Mouse (Mus musculus) T-helper 1 cell (primary cell): ENCODE results near the gene Gm49366.
"Not testable (repeated sequence)": the region's sequence is repeated elsewhere in the genome, so short reads cannot be mapped to it uniquely, and the experiment has no call there.

ENCODE experiments used
- in situ Hi-C: fragments of 300-600 bp; cut with MboI, MseI; formaldehyde crosslinking; loops from one replicate; pipeline ENCODE4 v1.15.1; 2025; ENCODE audit warnings: high pct_unique_total_duplicates

The Gm49366 gene

DNA sequence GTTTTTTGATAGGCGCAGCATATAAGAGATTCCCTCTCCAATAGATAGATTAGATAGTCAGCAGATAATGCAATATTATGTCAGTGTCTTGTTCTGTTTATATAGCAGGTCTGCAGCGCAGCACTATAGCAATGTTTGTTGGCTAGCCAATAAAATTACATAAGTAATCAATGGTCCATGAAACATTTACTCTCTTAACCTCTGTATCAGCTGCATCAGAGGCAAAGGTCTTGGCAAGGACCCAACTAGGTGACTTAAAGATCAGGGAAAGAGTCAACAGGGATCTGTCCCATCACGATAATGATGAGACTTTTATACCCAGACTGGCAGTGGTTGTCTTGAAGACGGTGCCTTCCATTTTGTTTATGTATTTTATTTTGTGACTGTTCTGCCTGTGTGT, 5.9 kb upstream of the Gm49366 start:
- in situ Hi-C loops = no loop called here

DNA sequence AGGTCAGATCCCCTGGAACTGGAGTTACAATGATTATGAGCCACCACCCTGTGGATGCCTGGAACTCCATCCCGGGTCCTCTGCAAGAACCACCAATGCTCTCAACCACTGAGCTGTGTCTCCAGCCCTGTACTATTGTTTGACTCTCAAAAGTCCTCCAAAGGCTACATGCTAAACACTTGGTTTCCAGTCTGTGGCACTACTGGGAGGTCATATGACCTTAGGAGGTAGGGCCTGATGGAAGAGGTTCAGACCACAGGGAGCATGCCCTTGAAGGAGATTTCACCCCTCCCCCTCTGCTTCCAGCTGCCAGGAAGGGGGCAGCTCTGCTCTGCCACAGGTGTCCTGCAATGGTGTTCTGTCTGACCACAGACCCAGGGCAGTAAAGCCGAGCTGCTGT, 5.4 kb upstream of the Gm49366 start:
- in situ Hi-C loops = not testable (repeated sequence)

DNA sequence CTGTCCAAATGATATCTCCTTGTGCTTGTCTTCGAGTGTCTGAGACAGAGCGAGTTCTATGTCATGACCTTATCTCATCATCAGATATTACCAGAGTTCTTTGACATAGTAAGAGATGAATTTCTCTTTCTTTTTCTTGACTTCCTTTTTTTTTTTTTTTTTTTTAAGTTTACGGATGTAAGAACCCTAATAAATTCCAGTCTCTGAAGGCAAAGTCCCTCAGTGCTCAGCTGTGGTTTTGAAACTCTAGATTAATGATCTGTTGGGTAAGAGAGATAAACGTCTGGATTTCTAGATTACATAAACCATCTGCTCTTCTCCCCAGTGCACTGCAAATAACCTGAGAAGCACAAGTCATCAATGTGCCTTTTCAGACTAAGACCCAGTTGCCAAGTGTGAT, 4.6 kb upstream of the Gm49366 start:
- in situ Hi-C loops = no loop called here

DNA sequence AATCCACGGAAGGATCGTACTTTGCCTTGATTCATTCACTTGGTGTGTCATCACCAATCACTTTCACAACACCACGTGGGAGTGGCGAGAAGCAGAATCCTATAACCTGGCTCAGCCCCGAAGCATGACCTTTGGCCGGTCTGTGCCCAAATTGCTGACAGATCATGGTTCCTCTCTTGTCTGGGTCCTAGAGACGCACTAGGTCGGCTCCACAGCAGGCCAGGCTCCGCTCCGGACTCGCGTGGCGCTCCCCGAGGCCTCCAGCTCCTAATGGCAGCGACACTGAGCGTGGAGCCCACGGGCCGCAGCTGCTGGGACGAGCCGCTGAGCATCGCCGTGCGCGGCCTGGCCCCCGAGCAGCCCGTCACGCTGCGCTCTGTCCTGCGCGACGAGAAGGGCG, 494 bp upstream of the Gm49366 start, which contains the start of gene Acot4:
Acot4 (plus strand) TSS at position 139 of the 400 bp plus-strand sequence.
- in situ Hi-C loops = not testable (repeated sequence)

DNA sequence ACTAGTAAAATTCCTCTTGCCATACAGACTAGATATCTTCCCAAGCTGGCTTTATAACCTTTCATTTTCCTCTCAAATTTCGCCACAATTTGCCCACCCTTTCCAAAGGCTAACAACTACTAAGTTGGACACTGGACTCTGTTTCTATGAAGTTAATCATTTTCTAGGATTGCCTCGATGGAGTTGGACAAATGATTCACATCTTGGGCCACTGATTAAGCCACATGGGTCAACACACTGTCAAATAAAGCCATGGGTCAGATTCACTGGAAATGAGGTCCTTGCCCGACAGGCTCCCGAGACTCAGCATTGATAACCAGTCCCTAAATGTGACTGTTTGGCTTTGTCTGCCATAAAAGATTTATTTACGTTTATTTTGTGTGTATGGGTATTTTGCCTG, 3.5 kb downstream of the Gm49366 start:
- in situ Hi-C loops = no loop called here

DNA sequence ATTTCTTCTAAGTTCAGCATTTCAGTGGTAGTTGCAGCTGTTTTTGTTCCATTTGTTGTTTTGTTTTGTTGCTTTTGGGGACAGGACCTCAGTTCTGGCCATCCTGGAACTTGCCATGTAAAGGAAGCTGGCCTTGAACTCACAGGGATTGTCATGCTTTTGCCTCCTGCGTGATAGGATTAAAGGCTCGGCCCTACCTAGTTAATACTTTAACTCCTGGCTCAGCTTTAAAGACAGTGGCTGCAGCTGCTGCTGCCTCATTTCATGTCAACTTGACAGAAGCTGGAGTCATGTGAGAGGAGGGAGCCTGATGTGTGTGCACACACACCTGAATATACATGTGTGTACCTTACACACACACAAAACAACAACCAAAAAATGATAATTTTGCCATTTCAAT, 5.3 kb downstream of the Gm49366 start:
- in situ Hi-C loops = no loop called here

DNA sequence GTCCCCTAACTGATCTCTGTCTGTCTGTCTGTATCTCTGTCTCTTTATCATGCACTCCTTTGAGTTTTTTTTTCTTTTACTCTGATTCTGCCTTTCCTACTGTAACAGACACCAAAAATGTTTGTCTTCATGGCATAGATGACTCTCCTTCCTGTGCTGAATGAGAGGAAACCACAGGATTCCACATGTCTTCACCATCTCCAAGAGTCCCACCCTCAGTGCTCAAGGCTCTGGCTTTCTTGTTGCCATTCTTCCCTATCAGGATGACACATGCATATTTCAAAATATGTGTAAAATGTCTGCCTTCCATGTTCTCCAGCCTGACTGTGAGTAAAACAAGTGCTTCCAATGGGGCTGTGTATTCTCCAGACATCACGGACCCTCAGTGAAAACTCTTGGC, 8.2 kb downstream of the Gm49366 start:
- in situ Hi-C loops = no loop called here

DNA sequence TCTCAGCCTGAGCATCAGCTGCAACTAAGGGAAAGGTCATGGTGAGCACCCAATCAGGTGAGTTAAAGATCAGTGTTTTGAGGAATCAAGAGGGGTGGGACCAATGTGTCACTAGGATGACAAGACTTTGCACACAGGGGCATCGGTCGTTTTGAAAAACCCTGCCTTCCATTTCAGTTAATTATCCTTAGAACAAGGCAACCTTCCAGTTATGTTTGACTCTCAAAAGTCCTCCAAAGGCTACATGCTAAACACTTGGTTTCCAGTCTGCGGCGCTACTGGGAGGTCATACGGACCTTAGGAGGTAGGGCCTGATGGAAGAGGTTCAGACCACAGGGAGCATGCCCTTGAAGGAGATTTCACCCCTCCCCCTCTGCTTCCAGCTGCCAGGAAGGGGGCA, 12.0 kb downstream of the Gm49366 start:
- in situ Hi-C loops = not testable (repeated sequence)

DNA sequence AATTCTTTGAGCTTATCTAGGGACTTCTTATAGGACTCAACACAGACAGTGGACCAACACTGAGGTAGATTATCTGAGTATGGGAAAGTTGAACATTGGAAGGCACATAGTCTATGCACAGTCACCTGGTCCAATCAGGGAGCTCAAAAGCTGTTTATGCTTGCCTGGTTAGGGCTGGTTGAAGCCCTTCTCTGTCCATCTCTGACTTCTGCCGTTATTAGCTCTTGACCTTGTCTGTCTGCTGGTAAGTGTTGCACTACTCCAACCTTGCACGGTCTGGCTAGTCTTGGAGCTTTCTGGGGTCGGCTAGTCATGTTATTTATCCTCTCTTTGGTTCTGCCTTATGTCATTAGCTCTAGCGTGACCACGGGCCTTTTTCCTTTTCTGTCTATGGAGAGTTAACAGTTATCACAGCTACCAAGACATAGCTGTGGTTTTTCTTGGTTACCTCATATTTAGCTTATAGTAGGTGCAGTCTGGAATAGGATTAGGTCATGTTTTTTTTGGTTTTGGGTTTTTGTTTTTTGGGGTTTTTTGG, 13.3 kb downstream of the Gm49366 start, which contains the start of gene Acot3:
Acot3 (plus strand) TSS at position 208 of the 538 bp plus-strand sequence.
- in situ Hi-C loops = no loop called here

DNA sequence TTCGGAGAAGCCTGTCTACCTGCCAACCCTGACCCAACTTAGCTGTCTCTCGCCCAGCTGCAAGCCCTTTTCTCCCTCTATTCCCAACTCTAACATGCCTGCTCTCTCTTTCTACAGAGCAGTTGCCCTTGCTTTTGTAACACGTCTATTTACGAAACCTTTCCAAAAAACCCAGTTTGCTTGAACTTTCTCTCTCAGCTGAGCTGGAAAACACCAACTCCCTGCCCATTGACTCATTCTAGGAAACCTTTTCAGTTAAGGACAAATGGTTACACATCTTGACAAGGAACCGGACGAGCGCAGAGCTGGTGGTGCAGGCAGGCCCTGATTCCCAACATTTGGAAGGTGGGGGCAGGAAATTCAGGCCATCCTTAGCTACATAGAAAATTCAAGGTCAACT, 13.9 kb downstream of the Gm49366 start:
- in situ Hi-C loops = no loop called here

DNA sequence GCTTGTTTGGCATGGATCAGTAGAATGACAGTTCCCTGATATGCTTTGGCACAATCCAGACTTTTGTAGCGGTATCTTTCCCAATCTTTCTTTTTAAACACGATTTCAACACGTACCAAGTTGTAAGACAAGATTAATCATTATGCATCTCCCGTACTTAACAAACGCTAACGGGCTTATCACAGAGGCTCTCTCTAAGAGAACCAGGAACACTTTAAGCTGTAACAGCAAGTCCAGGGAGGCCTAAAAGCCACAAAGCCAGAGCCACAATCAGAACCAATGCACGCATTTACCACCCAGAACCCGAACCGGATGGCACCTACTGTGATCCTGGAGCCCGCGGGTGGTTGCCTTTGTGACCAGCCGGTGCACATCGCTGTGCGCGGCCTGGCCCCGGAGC, 14.4 kb downstream of the Gm49366 start:
- in situ Hi-C loops = no loop called here

DNA sequence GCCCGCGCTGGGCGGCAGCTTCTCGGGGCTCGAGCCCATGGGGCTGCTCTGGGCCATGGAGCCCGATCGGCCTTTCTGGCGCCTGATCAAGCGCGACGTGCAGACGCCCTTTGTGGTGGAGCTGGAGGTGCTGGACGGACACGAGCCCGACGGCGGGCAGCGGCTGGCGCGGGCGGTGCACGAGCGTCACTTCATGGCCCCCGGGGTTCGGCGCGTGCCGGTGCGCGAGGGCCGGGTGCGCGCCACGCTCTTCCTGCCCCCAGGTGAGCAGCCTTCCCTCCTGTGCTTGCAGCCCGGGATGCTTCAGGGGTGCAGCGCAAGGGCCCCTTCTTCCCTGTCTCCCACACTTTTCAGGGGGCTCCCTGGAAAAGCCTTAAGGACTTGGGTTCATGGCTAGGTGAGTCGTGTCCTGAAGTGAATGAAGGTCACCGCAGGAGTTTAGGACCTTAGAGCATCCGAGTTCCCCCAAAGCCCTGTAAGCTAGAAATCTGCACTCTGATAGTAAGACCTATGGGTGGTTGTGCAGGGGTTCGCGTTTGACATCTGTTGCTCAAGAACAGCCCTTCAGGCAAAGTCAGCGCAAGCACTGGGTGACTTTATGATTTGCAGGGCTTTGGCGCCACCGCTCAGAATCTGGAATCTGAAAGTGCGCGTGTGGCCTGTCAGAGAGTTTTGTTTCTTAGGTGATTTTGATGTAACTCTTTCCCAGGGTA, 15.1 kb downstream of the Gm49366 start:
- in situ Hi-C loops = no loop called here

DNA sequence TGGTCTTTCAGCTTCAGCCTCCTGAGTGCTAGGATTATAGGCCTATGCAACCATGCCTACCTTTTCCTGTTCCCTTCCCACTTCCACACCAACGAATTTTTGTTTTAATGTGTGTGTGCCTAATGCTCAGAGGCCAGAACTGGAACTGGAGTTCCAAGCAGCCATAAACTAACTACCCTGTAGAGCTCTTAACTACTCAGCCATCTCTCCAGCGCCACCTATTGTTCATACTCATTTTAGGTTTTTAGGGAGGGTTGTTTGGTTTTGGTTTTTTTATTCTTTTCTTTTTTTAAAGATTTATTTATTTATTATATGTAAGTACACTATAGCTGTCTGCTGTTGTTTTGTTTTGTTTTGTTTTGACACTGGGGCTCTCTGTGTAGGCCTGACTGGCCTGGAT, 22.2 kb downstream of the Gm49366 start:
- in situ Hi-C loops = loop anchor here (10.0 kb wide), 1 partner anchor 1464 kb away; no protein-coding TSS in a partner anchor

DNA sequence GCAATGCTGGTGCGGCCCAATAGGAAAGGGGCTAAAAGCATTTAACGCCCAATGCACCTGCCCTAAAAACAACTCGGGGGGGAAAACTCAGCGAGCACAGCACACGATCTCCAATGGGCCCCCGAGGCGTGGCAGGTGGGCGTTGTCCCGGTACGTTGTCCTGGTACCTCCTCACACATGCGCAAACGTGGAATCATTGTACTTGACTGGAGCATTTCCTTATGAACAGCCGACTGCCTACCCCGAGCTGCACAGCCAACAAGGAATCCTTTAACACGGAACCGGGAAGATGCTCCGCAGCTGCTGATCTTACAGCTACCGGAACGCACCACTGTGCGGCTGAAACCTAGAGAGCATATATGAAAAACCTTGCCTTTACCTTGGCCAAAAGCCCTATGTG, 23.6 kb downstream of the Gm49366 start:
- in situ Hi-C loops = loop anchor here (10.0 kb wide), 1 partner anchor 1462 kb away; no protein-coding TSS in a partner anchor

DNA sequence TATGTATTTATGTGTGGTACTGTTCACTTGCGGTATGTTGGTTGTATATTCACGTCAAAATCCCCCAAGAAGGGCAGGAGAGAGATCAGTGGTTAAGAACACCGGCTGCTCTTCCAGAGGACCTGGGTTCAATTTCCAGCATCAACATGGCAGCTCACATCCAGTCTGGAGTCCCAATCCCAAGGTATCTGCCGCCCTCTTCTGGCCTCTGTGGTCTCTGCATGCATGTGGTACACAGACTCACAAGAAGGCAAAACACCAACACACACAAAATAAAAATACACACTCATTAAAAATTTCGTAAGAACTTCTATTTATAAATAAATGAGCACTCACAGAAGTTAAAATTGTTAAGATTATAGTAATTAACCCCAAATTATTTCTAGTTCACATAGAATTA, 24.5 kb downstream of the Gm49366 start:
- in situ Hi-C loops = loop anchor here (10.0 kb wide), 1 partner anchor 1462 kb away; no protein-coding TSS in a partner anchor

DNA sequence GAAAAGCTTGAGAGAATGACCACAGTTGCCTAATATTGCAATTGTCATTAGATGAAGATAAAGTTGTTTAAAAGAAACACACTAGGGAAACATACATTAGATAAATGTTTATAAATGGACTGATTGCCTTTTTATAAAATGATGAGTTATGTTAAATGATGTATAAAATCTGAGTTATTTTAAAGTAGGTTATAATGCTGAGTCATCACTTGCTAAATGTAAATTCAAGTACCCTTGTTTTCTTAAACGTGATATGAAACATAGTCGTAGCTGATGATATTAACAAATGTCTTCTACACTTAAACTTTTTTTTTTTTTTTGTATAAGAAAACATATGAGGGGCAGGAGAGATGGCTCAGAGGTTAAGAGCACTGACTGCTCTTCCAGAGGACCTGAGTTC, 25.1 kb downstream of the Gm49366 start:
- in situ Hi-C loops = loop anchor here (10.0 kb wide), 1 partner anchor 1461 kb away; no protein-coding TSS in a partner anchor

DNA sequence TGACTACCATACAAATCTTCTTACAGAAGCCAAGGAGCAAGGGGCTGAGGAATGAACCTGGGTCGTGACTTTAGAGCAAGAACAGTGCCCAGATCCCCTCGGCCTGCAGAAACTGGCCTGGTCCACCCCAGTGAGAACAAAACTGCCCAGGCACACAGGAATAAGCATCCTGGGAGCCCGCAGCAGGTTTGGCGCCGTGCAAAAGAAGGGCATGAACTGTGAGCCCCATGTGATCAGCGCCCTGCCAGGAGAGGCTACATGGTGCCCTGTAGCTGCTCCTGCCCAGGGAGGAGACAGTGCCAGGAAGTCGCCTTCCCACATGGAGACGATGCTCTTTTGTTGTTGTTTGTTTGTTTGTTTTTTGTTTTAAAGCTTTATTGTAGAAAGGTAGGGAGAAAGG, 25.9 kb downstream of the Gm49366 start:
- in situ Hi-C loops = loop anchor here (10.0 kb wide), 1 partner anchor 1460 kb away; no protein-coding TSS in a partner anchor

DNA sequence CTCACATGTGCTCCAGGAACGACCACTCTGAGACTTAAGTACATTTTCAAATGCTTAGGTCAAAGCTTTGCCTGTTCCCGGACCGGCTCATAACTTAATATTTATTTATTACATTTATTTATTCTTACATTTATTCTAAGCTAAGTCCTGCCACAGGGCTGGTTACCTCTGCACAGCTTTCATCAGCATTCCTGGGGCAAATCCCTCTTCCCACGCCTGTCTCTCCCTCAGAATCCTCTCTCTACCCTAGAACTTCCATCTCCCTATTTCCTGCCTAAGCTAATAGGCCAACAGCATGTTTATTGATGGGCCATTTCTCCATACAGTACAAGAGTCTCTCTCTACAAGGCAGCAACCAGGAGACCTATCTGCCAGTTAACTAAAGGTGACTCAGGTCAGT, 29.0 kb downstream of the Gm49366 start:
- in situ Hi-C loops = loop anchor here (10.0 kb wide), 1 partner anchor 1457 kb away; no protein-coding TSS in a partner anchor

DNA sequence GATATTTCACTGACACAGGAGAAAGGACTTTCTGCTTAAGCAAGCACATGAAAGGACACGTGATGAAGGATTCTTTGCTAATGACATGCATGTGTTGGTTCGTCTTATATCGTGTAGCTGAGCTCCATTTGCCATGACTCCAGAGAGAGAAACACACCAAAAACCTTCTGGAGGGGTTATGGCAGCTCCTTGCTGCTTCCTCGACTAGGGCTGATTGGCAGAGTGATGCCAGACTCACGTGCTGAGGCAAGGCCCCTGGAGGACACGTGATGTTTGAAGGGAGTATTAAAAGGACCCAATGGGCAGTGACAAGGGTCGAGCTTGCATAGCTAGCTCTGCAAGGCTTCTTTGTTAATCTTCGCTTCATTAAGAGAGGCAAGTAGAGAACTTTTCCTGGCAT, 29.6 kb downstream of the Gm49366 start:
- in situ Hi-C loops = loop anchor here (10.0 kb wide), 1 partner anchor 1457 kb away; no protein-coding TSS in a partner anchor

DNA sequence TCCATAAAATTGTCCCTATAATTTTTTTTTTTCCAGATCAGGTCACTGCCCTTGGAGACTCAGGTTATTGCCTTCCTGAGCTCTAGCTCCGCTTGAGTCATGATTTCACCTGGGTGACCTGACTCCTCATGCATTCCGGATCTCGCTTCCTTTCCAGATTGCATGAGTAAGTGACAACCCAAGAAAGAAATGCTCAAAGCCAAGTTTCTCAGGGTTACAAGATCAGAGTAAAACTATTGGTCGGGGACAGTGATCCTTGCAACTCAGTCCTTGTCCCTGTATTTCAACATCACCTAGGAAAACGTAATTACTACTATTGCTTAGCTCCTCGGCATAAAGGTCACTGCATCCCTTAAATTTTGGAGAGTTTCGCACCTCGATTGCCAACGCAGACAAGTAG, 30.3 kb downstream of the Gm49366 start, which contains the start of gene Acot5:
Acot5 (plus strand) TSS at position 340 of the 400 bp plus-strand sequence.
- in situ Hi-C loops = loop anchor here (10.0 kb wide), 1 partner anchor 1456 kb away; no protein-coding TSS in a partner anchor

DNA sequence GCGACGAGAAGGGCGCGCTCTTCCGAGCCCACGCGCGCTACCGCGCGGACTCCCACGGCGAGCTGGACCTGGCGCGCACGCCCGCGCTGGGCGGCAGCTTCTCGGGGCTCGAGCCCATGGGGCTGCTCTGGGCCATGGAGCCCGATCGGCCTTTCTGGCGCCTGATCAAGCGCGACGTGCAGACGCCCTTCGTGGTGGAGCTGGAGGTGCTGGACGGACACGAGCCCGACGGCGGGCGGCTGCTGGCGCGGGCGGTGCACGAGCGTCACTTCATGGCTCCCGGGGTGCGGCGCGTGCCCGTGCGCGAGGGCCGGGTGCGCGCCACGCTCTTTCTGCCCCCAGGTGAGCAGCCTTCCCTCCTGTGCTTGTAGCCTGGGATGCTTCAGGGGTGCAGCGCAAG, 30.8 kb downstream of the Gm49366 start:
- in situ Hi-C loops = loop anchor here (10.0 kb wide), 1 partner anchor 1455 kb away; no protein-coding TSS in a partner anchor

DNA sequence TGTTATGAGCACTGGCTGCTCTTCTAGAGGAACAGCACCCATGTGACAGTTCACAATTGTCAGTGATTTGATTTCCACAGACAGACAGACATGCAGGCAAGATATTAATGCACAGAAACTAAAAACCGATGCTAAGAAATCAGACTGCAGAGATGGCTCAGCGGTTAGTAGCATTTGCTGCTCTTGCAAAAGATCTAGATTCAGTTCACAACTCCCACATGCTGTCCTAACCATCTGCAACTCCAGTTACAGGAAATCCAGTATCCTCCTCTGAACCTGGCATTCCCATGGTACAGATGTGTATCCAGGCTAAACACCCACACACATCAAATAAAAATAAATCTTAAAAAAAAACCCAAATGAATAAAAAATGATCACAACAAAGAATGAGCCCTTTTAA, 33.0 kb downstream of the Gm49366 start:
- in situ Hi-C loops = loop anchor here (5.0 kb wide), 1 partner anchor 104 kb away; no protein-coding TSS in a partner anchor
